Mouse (Mus musculus): Measurements from ENCODE around the gene Nprl3. TPM values are rescaled to one million over a fixed set of nuclear protein-coding genes. Genes with fewer than 3 reads are reported as not detected.

The Nprl3 gene
- total RNA-seq, 2 experiments from 2014 or later: 20.2 to 26.1 TPM

- intact Hi-C loops (cut with DNase I): no loop called here
- DNase-seq: no peak
Observed at GRCm38 (mm10) chr11:32228292-32228845, 39.1 kb downstream of the Nprl3 start.

- intact Hi-C loops (cut with DNase I): no loop called here
Observed at GRCm38 (mm10) chr11:32227555-32227954, 40.0 kb downstream of the Nprl3 start.

GRCm38 (mm10) chr11:32227041-32227440, 40.5 kb downstream of the Nprl3 start:
- intact Hi-C loops (cut with DNase I): no loop called here
- no peak for DNase-seq

More at GRCm38 (mm10) chr11:32227555-32227954, 40.0 kb downstream of the Nprl3 start:
- DNase-seq: no peak

GRCm38 (mm10) chr11:32226124-32226871, 41.2 kb downstream of the Nprl3 start, which contains the start of gene Mpg:
Gene Mpg (plus strand): TSS chr11:32226505.
- peak; percentile 85 to 89 for DNase-seq
- intact Hi-C loops (cut with DNase I): no loop called here

GRCm38 (mm10) chr11:32225222-32226104, 42.0 kb downstream of the Nprl3 start:
- DNase-seq: peak in 1 of 2 experiments; percentile 37
- intact Hi-C loops (cut with DNase I): no loop called here

GRCm38 (mm10) chr11:32224468-32225139, 42.9 kb downstream of the Nprl3 start:
- intact Hi-C loops (cut with DNase I): no loop called here

GRCm38 (mm10) chr11:32223297-32223967, 44.1 kb downstream of the Nprl3 start:
- intact Hi-C loops (cut with DNase I): no loop called here
- DNase-seq: peak in 1 of 2 experiments; percentile 3

More at GRCm38 (mm10) chr11:32224468-32225139, 42.9 kb downstream of the Nprl3 start:
- peak; percentile 82 to 90 for DNase-seq

- intact Hi-C loops (cut with DNase I): no loop called here
Observed at GRCm38 (mm10) chr11:32222570-32223194, 44.8 kb downstream of the Nprl3 start.

GRCm38 (mm10) chr11:32221951-32222409, 45.5 kb downstream of the Nprl3 start, which contains the start of gene Rhbdf1:
Gene Rhbdf1 (minus strand): TSS chr11:32222300.
- peak; percentile 48 to 60 for DNase-seq
- intact Hi-C loops (cut with DNase I): no loop called here

More at GRCm38 (mm10) chr11:32222570-32223194, 44.8 kb downstream of the Nprl3 start:
- peak in 1 of 2 experiments; percentile 5 for DNase-seq

GRCm38 (mm10) chr11:32221225-32221950, 46.1 kb downstream of the Nprl3 start:
- intact Hi-C loops (cut with DNase I): no loop called here
- peak; percentile 51 to 60 for DNase-seq

GRCm38 (mm10) chr11:32220607-32221224, 46.8 kb downstream of the Nprl3 start:
- intact Hi-C loops (cut with DNase I): no loop called here
- no peak for DNase-seq

GRCm38 (mm10) chr11:32219287-32219686, 48.2 kb downstream of the Nprl3 start:
- no peak for DNase-seq
- intact Hi-C loops (cut with DNase I): no loop called here

- peak in 1 of 2 experiments; percentile 17 for DNase-seq
- intact Hi-C loops (cut with DNase I): no loop called here
Observed at GRCm38 (mm10) chr11:32218501-32219050, 48.9 kb downstream of the Nprl3 start.

GRCm38 (mm10) chr11:32216851-32217250, 50.7 kb downstream of the Nprl3 start:
- DNase-seq: peak in 1 of 2 experiments; percentile 55
- intact Hi-C loops (cut with DNase I): no loop called here

GRCm38 (mm10) chr11:32215372-32216162, 51.9 kb downstream of the Nprl3 start:
- peak in 1 of 2 experiments; percentile 2 for DNase-seq
- intact Hi-C loops (cut with DNase I): loop anchor here (1.0 kb wide), 1 partner anchor 23 kb away; no protein-coding TSS in a partner anchor

- intact Hi-C loops (cut with DNase I): no loop called here
- DNase-seq: no peak
Observed at GRCm38 (mm10) chr11:32210623-32211022, 56.9 kb downstream of the Nprl3 start.

Measured in gastrocnemius, postnatal 36 days (tissue).